Mouse (Mus musculus) CH12.LX (cell line): ENCODE results near the gene Spen.

ENCODE experiments used
- CTCF ChIP-seq, 2 experiments: IDR thresholded peaks in 1 of 2; conservative IDR thresholded peaks in 1 of 2; 2 replicates each; pipeline ENCODE4 v1.5.1; 2011 to 2012; ENCODE audit warnings: low read depth in 2 of 2, low read length in 2 of 2, improper control_type of control experiment in 1 of 2, inconsistent platforms in 1 of 2, mild to moderate bottlenecking in 1 of 2, moderate library complexity in 1 of 2
- EP300 ChIP-seq: IDR thresholded peaks from 2 replicates; pipeline ENCODE4 v1.6.1; 2011; ENCODE audit warnings: low read length, improper control_type of control experiment
- HCFC1 ChIP-seq: IDR thresholded peaks from 2 replicates; pipeline ENCODE4 v1.6.1; 2012; ENCODE audit warnings: low read depth, mild to moderate bottlenecking, inconsistent platforms, low read length, improper control_type of control experiment
- NELFE ChIP-seq: IDR thresholded peaks from 2 replicates; pipeline ENCODE4 v1.6.1; 2011; ENCODE audit warnings: low read depth, low read length, improper control_type of control experiment
- RAD21 ChIP-seq: IDR thresholded peaks from 2 replicates; pipeline ENCODE4 v1.6.1; 2011; ENCODE audit warnings: low read depth, mild to moderate bottlenecking, low read length, improper control_type of control experiment, moderate library complexity
- TBP ChIP-seq: conservative IDR thresholded peaks from 2 replicates; pipeline ENCODE4 v1.6.1; 2011; ENCODE audit warnings: low read depth, low read length, improper control_type of control experiment
- ZNF384 ChIP-seq: IDR thresholded peaks from 2 replicates; pipeline ENCODE4 v1.6.1; 2012; ENCODE audit warnings: low read depth, low read length, improper control_type of control experiment, inconsistent platforms

DNA sequence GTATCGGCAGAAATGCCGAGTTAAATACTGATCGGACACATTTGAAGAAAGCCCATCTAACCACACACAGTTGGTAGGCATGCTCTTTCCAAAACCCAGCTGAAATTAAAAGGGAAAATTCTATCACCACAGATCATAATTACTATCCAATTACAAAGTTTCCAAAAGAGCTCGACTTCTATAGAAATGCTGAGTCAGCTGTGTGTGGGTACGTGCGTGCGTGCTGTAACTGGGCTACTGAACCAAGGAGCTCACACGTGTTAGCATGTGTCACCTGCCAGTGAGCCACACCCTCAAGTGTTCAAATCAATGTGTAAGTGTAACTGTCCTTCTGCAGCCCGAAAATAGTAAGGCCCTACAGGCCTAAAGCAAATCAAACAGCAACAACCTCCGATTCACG lies 50.8 kb downstream of the Spen start:
- TF ChIP-seq EP300 (no peak), TBP (no peak), RAD21 (no peak), HCFC1 (no peak), ZNF384 (no peak), NELFE (no peak), CTCF (conservative IDR thresholded peaks at IDR 0.05 in 1 of 2, IDR thresholded peaks at IDR 0.05 in 1 of 2; ENCODE audit: low read depth in 2 of 2, low read length in 2 of 2) (no peak)
